Mouse (Mus musculus) forebrain, embryonic 13.5 days (tissue): Measurements from ENCODE around the gene Synpr. TPM values are rescaled to one million over a fixed set of nuclear protein-coding genes. Genes with fewer than 3 reads are reported as not detected.

Experiments
- ATAC-seq: fragments of 200-750 bp; cut with Nextera tagmentation; 2 replicates; pipeline ENCODE4 v1.8.0; 2017
- H3K27ac ChIP-seq: fragments of 300-500 bp; sonication (generic); 2 replicates; pipeline ENCODE4 v1.5.1; 2015; ENCODE audit warnings: inconsistent platforms, mild to moderate bottlenecking, moderate library complexity
- H3K27me3 ChIP-seq: fragments of 300-500 bp; sonication (generic); 2 replicates; pipeline ENCODE4 v1.6.1; 2015; ENCODE audit warnings: mild to moderate bottlenecking, inconsistent platforms
- H3K36me3 ChIP-seq: fragments of 300-500 bp; sonication (generic); 2 replicates; pipeline ENCODE4 v1.6.1; 2015; ENCODE audit warnings: mild to moderate bottlenecking, inconsistent platforms; ENCODE audit not compliant: poor library complexity, severe bottlenecking
- H3K4me1 ChIP-seq: fragments of 300-500 bp; sonication (generic); 2 replicates; pipeline ENCODE4 v1.6.1; 2015; ENCODE audit warnings: inconsistent platforms
- H3K4me2 ChIP-seq: fragments of 300-500 bp; sonication (generic); 2 replicates; pipeline ENCODE4 v1.6.1; 2015; ENCODE audit warnings: inconsistent platforms, mild to moderate bottlenecking, moderate library complexity
- H3K4me3 ChIP-seq: fragments of 300-500 bp; sonication (generic); 2 replicates; pipeline ENCODE4 v1.5.1; 2015; ENCODE audit warnings: mild to moderate bottlenecking, inconsistent platforms
- H3K9ac ChIP-seq: fragments of 300-500 bp; sonication (generic); 2 replicates; pipeline ENCODE4 v1.6.1; 2015; ENCODE audit warnings: mild to moderate bottlenecking, inconsistent platforms
- H3K9me3 ChIP-seq: fragments of 300-500 bp; sonication (generic); replicated peaks from 2 replicates; pipeline ENCODE4 v1.6.1; 2016; ENCODE audit warnings: inconsistent platforms
- WGBS: fragments of 180-500 bp; shearing (Covaris S2); methylation state at CpG from one replicate; pipeline ENCODE4 v1.1.7; 2015; 5-methylcytosine and 5-hydroxymethylcytosine counted together
- polyA plus RNA-seq: library from polyadenylated mRNA; unstranded; fragments of >200 nt; fragmentation: Nextera tagmentation; extraction: Ambion mirVana; gene quantifications from 2 replicates; pipeline ENCODE4 v1.2.1, GENCODE M21; 2015

The Synpr gene
- polyA plus RNA-seq, 1 experiment from 2014 or later = 12.6 TPM

DNA sequence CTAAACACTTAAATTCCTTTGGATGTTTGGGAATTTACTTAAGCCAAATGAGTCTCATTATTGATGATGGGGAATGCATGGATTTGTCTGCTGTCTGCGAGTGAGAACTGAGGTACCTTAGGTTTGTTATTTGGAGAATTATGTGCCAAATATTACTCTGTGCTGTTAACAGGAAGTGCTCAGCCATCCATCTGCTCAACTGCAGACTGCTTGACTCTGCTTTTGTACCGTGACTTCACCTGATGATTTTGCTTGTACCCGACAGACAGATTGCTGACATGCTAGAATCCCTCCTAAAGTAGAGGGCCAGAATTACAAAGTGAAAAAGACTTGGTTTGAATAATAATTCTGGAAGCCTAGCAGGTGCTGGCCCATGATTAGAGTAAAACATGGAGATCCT lies 9.6 kb downstream of the Synpr start:
- Histone ChIP-seq H3K9ac (no peak overlapping the region), H3K4me1 (no peaks in the 10 kb centered on the region), H3K4me3 (no peak overlapping the region), H3K36me3 (no peaks in the 10 kb centered on the region), H3K9me3 (no peaks in the 10 kb centered on the region), H3K27me3 (no peaks in the 10 kb centered on the region), H3K4me2 (no peak overlapping the region), H3K27ac (no peak overlapping the region)
- WGBS = 85% methylated on average over 3 of the region's 3 CpGs
- ATAC-seq = no peak

GRCm38 (mm10) chr14:13314323-13314722 lies 29.7 kb downstream of the Synpr start:
- no peaks in the 10 kb centered on the region for H3K27me3 ChIP-seq
- WGBS = 89% methylated on average over 1 of the region's 1 CpGs
- H3K27ac ChIP-seq = no peak overlapping the region
- no peak for ATAC-seq
- no peaks in the 10 kb centered on the region for H3K4me1 ChIP-seq
- no peak overlapping the region for H3K4me2 ChIP-seq
- no peaks in the 10 kb centered on the region for H3K36me3 ChIP-seq
- H3K9ac ChIP-seq = no peak overlapping the region
- no peak overlapping the region for H3K4me3 ChIP-seq
- no peaks in the 10 kb centered on the region for H3K9me3 ChIP-seq

GRCm38 (mm10) chr14:13328461-13328860 lies 43.9 kb downstream of the Synpr start:
- no peaks in the 10 kb centered on the region for H3K36me3 ChIP-seq
- no peak overlapping the region for H3K4me3 ChIP-seq
- no peaks in the 10 kb centered on the region for H3K9me3 ChIP-seq
- WGBS = 87% methylated on average over 2 of the region's 2 CpGs
- H3K9ac ChIP-seq = no peak overlapping the region
- no peak overlapping the region for H3K27ac ChIP-seq
- ATAC-seq = no peak
- H3K27me3 ChIP-seq = no peaks in the 10 kb centered on the region
- H3K4me1 ChIP-seq = no peaks in the 10 kb centered on the region
- H3K4me2 ChIP-seq = no peak overlapping the region

DNA sequence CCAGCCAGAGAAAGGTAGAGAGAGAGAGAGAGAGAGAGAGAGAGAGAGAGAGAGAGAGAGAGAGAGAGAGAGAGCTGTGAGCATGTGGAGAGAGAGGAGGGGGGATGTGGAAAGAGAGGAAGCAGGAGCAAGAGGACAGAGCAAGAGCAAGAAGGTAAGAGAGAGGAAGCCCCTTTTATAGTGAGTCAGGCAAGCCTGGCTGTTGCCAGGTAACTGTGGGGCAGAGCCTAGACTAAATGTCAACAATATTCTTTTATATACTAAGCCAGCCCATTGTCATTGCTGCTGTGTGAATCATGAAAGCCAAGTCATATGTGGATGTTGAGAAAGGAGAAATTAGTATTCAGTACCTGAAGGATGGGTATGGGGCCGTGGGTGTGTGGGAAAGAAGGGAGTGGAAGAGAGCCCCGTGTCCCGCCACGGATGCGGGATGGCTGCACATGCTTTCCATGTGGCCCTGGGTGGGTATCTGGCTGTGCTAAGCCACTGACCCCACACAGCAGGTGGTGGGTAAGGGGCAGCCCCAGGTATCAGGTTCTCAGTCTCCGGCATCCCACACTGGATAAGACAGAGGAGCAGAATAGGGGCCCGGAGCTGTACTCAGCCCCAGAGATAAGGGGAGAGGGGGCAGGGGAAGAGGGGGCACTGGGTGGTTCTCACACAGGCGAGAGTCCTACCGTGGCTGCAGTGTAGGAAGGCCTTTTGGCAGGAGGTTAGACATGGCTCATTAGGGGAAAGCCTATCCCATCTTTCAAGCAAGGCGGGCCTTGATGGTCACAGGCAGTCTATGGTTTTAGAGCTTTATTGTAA lies 48.1 kb downstream of the Synpr start:
- WGBS = 67% methylated on average over 10 of the region's 10 CpGs

GRCm38 (mm10) chr14:13333372-13333771 lies 48.8 kb downstream of the Synpr start:
- Histone ChIP-seq H3K4me2 (no peak overlapping the region), H3K27me3 (no peaks in the 10 kb centered on the region), H3K9me3 (no peaks in the 10 kb centered on the region), H3K9ac (no peak overlapping the region), H3K36me3 (no peaks in the 10 kb centered on the region), H3K4me1 (no peaks in the 10 kb centered on the region), H3K27ac (no peak overlapping the region), H3K4me3 (no peak overlapping the region)
- 61% methylated on average over 5 of the region's 5 CpGs for WGBS
- no peak for ATAC-seq

More for the DNA sequence above, 48.1 kb downstream of the Synpr start:
- Histone ChIP-seq H3K4me3 (no peak overlapping the region), H3K4me2 (no peak overlapping the region), H3K9ac (no peak overlapping the region), H3K9me3 (no peaks in the 10 kb centered on the region), H3K27me3 (no peaks in the 10 kb centered on the region), H3K27ac (no peak overlapping the region), H3K36me3 (no peaks in the 10 kb centered on the region), H3K4me1 (no peaks in the 10 kb centered on the region)
- no peak for ATAC-seq

DNA sequence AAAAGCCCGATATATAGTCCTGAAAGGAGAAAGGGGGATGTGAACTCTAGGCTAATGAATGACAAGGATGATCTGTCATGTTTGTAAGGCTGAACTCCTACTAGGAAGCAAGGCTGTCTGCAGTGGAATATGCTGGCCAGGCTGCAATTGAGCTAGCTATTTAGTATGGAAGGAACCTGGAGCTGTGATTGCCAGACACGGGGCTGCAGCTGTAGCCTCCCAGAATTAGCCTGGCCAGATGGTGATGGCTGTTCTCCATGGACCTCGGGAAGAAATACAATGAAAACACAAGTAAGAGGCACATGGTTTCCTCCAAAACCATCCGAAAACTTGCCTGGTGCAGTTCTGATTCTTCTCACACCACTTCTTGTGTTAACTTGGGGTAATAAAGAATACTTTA lies 51.6 kb downstream of the Synpr start:
- Histone ChIP-seq H3K9ac (no peak overlapping the region), H3K27me3 (no peaks in the 10 kb centered on the region), H3K9me3 (no peaks in the 10 kb centered on the region), H3K27ac (no peak overlapping the region), H3K4me1 (no peaks in the 10 kb centered on the region), H3K36me3 (no peaks in the 10 kb centered on the region), H3K4me2 (no peak overlapping the region), H3K4me3 (no peak overlapping the region)
- ATAC-seq = peak; percentile 36; the same call in 1 of the 2 replicates
- 72% methylated on average over 4 of the region's 4 CpGs for WGBS

GRCm38 (mm10) chr14:13340688-13341087 lies 56.1 kb downstream of the Synpr start:
- Histone ChIP-seq H3K9me3 (no peaks in the 10 kb centered on the region), H3K9ac (no peak overlapping the region), H3K4me3 (no peak overlapping the region), H3K27me3 (no peaks in the 10 kb centered on the region), H3K4me2 (no peak overlapping the region), H3K36me3 (no peaks in the 10 kb centered on the region), H3K4me1 (no peaks in the 10 kb centered on the region), H3K27ac (no peak overlapping the region)
- WGBS = 90% methylated on average over 4 of the region's 4 CpGs
- ATAC-seq = no peak

DNA sequence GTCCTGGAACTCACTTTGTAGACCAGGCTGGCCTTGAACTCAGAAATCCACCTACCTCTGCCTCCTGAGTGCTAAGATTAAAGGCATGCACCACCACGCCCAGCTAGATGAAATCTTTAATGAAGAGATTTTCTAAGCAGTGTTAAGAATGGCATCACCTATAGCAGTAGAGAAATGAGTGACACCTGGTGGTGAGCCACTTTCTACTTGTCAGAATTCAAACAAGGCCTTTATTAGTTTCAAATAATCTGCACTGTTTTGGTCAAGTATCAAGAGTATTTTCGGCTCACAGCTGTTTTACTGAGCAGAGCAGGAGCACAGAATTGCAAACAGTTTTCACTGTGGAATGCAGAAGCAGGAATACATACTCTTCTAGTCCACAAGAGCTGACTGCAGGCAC lies 59.7 kb downstream of the Synpr start:
- Histone ChIP-seq H3K4me3 (no peak overlapping the region), H3K27ac (no peak overlapping the region), H3K27me3 (no peaks in the 10 kb centered on the region), H3K9me3 (no peaks in the 10 kb centered on the region), H3K4me2 (no peak overlapping the region), H3K9ac (no peak overlapping the region), H3K36me3 (no peaks in the 10 kb centered on the region), H3K4me1 (no peaks in the 10 kb centered on the region)
- no peak for ATAC-seq
- 72% methylated on average over 2 of the region's 2 CpGs for WGBS

- H3K27ac ChIP-seq = no peak overlapping the region
- WGBS = 64% methylated on average over 4 of the region's 4 CpGs
- no peaks in the 10 kb centered on the region for H3K4me1 ChIP-seq
- no peaks in the 10 kb centered on the region for H3K36me3 ChIP-seq
- H3K27me3 ChIP-seq = no peaks in the 10 kb centered on the region
- no peak overlapping the region for H3K4me3 ChIP-seq
- H3K9ac ChIP-seq = no peak overlapping the region
- H3K9me3 ChIP-seq = no peaks in the 10 kb centered on the region
- no peak overlapping the region for H3K4me2 ChIP-seq
- ATAC-seq = peak; percentile 52
Observed at GRCm38 (mm10) chr14:13349170-13349865, 64.7 kb downstream of the Synpr start.

GRCm38 (mm10) chr14:13354154-13354553 lies 69.6 kb downstream of the Synpr start:
- no peak overlapping the region for H3K9ac ChIP-seq
- H3K9me3 ChIP-seq = no peaks in the 10 kb centered on the region
- no peak overlapping the region for H3K4me3 ChIP-seq
- H3K36me3 ChIP-seq = no peaks in the 10 kb centered on the region
- WGBS = 32% methylated on average over 5 of the region's 5 CpGs
- H3K4me1 ChIP-seq = peaks cover 5% of the 10 kb centered on the region; the same call in 1 of the 2 replicates
- peak; percentile 36 for ATAC-seq
- no peaks in the 10 kb centered on the region for H3K27me3 ChIP-seq
- H3K27ac ChIP-seq = no peak overlapping the region
- no peak overlapping the region for H3K4me2 ChIP-seq

GRCm38 (mm10) chr14:13355569-13356362 lies 71.2 kb downstream of the Synpr start:
- WGBS = 11% methylated on average over 7 of the region's 7 CpGs
- H3K4me2 ChIP-seq = no peak overlapping the region
- ATAC-seq = peak; percentile 71
- no peak overlapping the region for H3K9ac ChIP-seq
- H3K27ac ChIP-seq = no peak overlapping the region
- H3K9me3 ChIP-seq = no peaks in the 10 kb centered on the region
- H3K4me3 ChIP-seq = no peak overlapping the region
- no peaks in the 10 kb centered on the region for H3K27me3 ChIP-seq
- H3K36me3 ChIP-seq = no peaks in the 10 kb centered on the region
- H3K4me1 ChIP-seq = peaks cover 5% of the 10 kb centered on the region; the same call in 1 of the 2 replicates

GRCm38 (mm10) chr14:13357101-13357667 lies 72.6 kb downstream of the Synpr start:
- ATAC-seq = peak; percentile 61
- Histone ChIP-seq H3K36me3 (no peaks in the 10 kb centered on the region), H3K4me1 (peaks cover 5% of the 10 kb centered on the region; the same call in 1 of the 2 replicates), H3K4me2 (no peak overlapping the region), H3K27ac (no peak overlapping the region), H3K4me3 (no peak overlapping the region), H3K9ac (no peak overlapping the region), H3K9me3 (no peaks in the 10 kb centered on the region), H3K27me3 (no peaks in the 10 kb centered on the region)
- WGBS = 51% methylated on average over 5 of the region's 5 CpGs
